Mouse (Mus musculus): ENCODE measurements around the gene Kctd17.

DNA sequence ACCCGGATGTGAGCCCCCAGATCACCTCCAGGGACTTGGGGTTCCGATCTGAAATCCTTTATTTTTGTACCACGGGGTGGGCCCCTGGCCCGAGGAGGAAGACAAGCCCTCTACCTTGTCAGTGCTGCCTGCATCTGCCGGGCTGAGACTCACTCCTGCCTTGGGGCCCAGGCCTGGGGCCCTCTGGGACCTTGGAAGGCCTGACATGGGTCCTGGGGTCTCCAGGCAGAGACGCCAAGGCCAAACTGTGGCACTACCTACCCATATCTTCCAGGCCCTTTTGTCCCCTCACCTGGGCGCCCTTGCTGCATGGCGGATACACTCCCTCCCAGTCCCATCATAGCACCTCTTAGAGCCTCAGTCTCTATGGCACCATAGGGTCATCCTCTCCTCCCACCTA, 10.1 kb downstream of the Kctd17 start:
- TF ChIP-seq CTCF (IDR thresholded peaks at IDR 0.05; ENCODE audit: low read depth, low read length), result no peak
- TF ChIP-seq POLR2A (IDR thresholded peaks at IDR 0.05; ENCODE audit: insufficient read depth, low read length), result no peak
- no peak for TF ChIP-seq EP300 (IDR thresholded peaks at IDR 0.05; ENCODE audit: insufficient read depth, low read depth, low read length)

Measured in ES-Bruce4 (cell line).